Mouse (Mus musculus) lung, postnatal 36 days (tissue): Measurements from ENCODE around the gene Dhx58.

Experiments
- DNase-seq: peaks from one replicate; pipeline ENCODE4 v3.0.0; 2022; ENCODE audit warnings: mixed read lengths

Gene Dhx58

DNA sequence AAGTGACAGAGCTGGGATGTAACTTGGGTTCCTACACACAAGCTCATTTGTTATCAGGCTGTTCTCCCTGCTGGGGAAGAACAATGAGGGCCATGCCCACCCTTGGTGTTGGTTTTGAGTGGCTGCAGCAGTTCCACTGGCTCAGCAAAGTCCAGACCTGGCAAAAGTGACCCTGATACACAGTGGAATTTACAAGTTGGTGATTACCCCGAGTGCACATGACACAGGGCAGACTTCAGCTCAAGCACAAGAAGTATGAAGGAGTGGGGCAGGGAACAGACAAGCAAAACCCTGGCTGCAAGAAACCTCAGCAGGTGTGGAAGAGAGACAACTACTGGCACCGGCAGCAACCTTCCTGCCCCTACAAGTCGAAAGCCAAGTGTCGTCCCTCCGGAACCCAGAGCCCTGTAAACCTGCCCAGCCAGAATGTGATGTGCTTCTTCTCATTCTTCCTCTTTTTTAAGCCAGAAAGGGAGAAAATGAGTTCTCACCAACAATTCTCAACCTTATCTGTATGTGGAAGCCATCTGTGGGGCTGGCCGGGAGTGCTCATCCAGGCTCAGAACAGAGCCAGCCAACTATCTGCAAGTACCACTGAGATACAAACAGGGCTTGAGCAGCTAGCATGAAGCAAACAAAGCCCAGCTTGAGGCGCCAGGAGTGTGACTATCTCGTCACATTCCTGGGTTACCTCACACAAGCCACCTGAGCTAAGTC is 17.9 kb upstream of the Dhx58 start:
- no peak for DNase-seq

DNA sequence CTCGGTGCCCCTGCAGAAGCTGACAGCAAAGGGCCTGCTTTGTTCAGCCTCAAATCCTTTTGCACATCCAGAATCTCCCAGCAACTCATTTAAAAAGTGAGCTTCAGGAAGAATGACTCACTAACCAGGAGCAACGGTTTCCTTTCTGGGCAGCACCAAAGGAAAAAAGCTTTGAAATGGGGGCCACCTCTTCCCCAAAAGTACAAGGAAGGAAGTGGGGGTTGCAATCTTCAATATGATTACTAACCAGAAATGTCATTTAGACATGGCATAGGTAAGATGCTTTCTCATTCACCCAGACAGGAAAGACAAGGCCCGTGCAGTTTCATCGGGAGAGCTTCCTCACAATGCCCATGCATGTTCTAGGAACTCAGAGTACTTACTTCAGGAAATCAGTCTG is 17.2 kb upstream of the Dhx58 start:
- DNase-seq, result peak; percentile 27

- no peak for DNase-seq
These were observed 16.3 kb upstream of the Dhx58 start for GRCm38 (mm10) chr11:100720345-100720744.

- peak; percentile 58 for DNase-seq
These were observed 15.8 kb upstream of the Dhx58 start for GRCm38 (mm10) chr11:100719893-100720292.

- DNase-seq, result no peak
These were observed 15.2 kb upstream of the Dhx58 start for GRCm38 (mm10) chr11:100719312-100719711.

GRCm38 (mm10) chr11:100718866-100719265 is 14.8 kb upstream of the Dhx58 start:
- DNase-seq, result no peak

DNA sequence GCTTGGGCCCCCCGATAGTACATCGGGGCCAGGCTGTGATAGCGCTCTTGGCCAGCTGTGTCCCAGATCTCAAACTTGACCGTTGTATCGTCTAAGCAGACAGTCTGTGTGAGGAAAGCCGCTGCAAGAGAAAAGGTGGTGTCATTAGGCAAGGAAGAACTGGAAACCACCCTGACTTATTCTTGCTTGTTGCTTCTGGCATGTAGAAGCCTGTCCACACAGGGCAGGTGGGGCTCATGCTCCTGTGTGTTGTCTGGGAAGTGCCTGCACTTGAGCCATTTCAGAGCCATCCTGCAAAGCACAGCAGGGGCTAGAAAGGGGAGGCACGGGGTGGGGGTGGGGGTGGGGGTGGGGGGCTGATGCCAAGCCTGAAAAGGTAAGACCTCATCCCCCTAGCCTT is 14.4 kb upstream of the Dhx58 start:
- no peak for DNase-seq

DNA sequence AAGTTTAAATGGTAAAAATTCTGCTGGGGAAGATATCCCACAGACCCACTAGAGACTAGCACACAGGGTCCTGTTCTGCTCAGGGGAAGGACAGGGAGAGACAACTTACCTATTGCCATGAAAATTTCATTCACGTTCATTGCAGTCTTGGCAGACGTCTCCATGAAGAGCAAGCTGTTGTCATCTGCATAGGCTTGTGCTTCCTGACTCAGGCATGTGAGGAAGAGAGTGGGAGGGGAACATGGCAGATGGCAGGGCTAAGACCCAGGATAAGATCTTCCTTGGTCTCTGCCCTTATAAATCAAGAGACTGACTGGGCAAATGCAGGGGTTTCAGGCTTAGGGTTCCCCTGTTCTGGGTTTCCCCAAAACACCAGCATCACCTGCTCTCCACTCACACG is 12.6 kb upstream of the Dhx58 start:
- DNase-seq, result no peak

DNA sequence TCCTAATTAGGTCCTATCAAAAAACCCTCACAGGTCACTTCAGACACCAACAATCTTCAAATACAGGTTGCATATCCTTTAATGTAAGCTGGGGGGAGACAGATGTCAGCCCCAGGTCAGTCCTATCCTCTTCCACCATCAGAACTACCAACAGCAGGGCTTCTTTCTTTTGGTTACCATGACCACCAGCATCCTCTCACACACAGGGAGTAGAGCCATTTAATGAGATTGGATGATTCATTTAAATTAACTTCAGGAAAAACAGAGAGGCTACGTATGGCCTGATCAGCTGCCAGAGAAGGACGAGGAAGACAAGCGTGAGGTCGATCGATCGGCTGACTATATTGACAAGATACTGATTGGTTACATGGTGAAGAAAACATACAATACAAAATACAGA is 10.9 kb upstream of the Dhx58 start:
- DNase-seq, result no peak

GRCm38 (mm10) chr11:100714534-100714915 is 10.5 kb upstream of the Dhx58 start:
- peak; percentile 95 for DNase-seq

DNA sequence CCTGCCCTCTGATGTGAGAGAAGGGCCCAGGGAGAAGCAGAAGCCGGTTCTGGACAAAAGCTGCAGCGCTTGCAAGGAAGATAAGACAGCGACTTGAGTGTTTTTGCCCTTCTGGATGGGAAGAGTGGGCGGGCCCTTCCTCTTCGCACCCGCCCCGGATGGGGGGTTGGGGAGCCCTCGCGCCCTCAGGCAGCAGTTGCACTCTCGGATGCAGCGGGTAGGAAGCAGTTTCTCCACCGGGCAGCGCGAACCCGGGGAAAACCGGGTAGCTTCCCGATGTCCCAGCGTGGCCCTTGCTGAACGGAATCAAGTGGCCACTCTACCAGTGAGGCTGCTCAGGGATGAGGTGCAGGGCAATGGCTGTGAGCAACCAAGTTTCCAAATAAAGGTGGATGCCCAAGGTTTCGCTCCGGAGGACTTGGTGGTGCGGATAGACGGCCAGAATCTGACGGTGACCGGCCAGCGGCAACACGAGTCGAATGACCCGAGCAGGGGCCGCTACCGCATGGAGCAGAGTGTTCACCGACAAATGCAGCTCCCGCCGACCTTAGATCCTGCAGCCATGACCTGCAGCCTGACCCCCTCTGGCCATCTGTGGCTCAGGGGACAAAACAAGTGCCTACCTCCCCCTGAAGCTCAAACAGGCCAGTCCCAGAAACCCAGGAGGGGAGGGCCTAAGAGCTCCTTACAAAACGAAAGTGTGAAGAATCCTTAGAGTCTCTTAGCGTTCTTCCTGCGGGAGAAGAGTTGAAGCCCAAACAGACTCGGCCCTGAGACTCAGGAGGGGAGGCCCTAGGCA is 9.9 kb upstream of the Dhx58 start, which contains the start of gene Hspb9:
Hspb9 (plus strand) TSS at position 116 of the 799 bp plus-strand sequence.
- peak; percentile 88 for DNase-seq

GRCm38 (mm10) chr11:100713174-100713573 is 9.1 kb upstream of the Dhx58 start:
- no peak for DNase-seq

GRCm38 (mm10) chr11:100711783-100712615 is 7.9 kb upstream of the Dhx58 start, which contains the start of gene Kat2a:
Gene Kat2a, minus strand, starts transcription at chr11:100712465.
- DNase-seq, result peak; percentile 88

GRCm38 (mm10) chr11:100710977-100711376 is 6.9 kb upstream of the Dhx58 start:
- no peak for DNase-seq

- no peak for DNase-seq
These were observed 6.5 kb upstream of the Dhx58 start for GRCm38 (mm10) chr11:100710528-100710927.

DNA sequence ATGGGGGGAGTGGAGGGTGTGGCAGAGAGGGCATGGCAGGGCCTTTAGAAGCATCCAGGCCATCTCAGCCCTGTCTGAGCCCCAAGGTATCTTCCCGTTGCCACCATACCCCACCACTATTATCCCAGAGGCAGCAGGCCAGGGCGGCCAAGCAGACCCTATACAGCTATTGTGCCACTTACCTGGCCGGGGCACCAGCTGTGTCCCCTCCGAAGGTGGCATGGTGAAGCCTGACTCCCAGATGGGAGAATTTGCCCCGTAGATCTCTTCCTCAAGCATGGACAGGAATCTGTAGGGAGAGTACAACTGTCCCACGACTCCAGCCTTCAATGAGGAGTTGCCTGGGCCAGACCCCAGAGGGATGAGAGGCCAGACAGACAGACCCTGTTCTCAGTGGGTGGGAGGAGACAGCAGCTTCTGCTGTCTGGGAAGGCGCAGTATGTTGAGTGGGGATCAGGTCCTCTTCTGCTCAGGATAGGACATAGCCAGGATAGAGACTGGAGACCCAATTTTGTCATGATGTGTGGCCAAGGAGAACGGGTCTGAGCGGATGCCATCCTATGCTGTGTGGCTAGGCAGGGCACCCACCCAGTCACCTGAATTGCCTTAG is 5.2 kb upstream of the Dhx58 start:
- no peak for DNase-seq

DNA sequence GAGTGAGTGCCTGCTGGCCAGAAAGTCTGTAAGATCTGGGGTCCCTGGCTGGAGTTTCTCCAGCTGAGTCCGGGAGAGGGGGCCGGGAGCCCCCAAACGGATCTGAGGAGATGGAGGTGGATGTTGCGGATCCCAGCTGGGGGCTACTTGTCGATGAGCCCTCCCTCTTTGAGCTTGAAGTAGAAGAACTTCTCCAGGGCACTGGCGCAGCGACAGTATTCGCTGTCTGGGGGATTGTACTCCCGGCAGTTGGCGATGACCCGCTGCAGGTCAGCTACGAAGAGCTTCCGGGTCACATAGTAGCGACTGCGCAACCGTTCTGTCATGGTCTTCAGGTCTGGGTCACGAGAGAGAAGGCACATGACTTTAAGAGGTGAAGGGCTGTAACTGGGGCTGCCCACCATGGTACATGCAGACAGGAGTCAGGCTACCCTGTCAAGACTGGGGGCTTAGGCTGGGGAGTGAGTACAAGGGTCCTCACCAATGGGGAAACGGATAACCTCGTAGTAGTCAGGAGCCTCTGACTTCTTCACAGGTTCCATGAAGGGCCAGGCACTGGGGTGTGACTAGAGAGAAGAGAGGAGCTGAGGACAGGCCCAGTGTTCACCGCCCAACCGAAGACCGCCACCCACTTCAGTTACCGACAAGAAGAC is 1.1 kb upstream of the Dhx58 start:
- no peak for DNase-seq

DNA sequence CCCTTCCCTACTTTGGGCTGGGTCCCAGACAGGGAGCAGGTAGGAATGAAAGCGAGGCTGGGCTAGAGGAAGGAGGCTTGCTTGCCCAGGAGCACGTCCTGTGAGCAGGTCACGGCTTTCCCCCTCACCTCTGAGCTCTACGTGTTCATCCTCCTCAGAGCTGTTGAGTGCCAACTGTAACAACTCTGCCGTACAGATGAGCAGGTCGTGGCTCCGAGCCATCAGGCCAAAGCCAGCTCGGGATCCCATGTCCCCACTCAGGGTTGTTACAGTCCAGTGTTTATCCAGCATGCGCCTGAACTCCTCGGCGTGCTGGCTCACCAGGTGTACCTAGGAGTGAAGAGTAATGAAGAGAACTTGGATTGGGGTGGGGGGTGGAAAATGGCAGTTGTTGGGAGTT is 705 bp downstream of the Dhx58 start:
- DNase-seq, result no peak

GRCm38 (mm10) chr11:100702906-100703305 is 1.2 kb downstream of the Dhx58 start:
- no peak for DNase-seq

- DNase-seq, result peak; percentile 86
These were observed 1.8 kb downstream of the Dhx58 start for GRCm38 (mm10) chr11:100702081-100702851.

GRCm38 (mm10) chr11:100701301-100701700 is 2.8 kb downstream of the Dhx58 start:
- DNase-seq, result peak; percentile 86
